Mouse (Mus musculus): ENCODE results near the gene Cnn3. TPM values are rescaled to one million over a fixed set of nuclear protein-coding genes. Genes with fewer than 3 reads are reported as not detected.

The Cnn3 gene
- total RNA-seq, 4 experiments from 2014 or later: 69.4 to 104 (median 78.6) TPM

GRCm38 (mm10) chr3:121449527-121449926 is 23.2 kb downstream of the Cnn3 start:
- no peak for DNase-seq (ENCODE audit: low spot score in 2 of 2)

- no peak for DNase-seq (ENCODE audit: low spot score in 2 of 2)
Observed at GRCm38 (mm10) chr3:121451404-121451803, 25.1 kb downstream of the Cnn3 start.

GRCm38 (mm10) chr3:121458545-121459492 is 32.5 kb downstream of the Cnn3 start:
- DNase-seq (ENCODE audit: low spot score in 2 of 2): no peak

- DNase-seq (ENCODE audit: low spot score in 2 of 2): no peak
Observed at GRCm38 (mm10) chr3:121460473-121461193, 34.3 kb downstream of the Cnn3 start.

GRCm38 (mm10) chr3:121461477-121461876 is 35.2 kb downstream of the Cnn3 start:
- DNase-seq (ENCODE audit: low spot score in 2 of 2): no peak

- DNase-seq (ENCODE audit: low spot score in 2 of 2): no peak
Observed at GRCm38 (mm10) chr3:121462782-121463181, 36.5 kb downstream of the Cnn3 start.

GRCm38 (mm10) chr3:121464733-121465305 is 38.5 kb downstream of the Cnn3 start:
- DNase-seq (ENCODE audit: low spot score in 2 of 2): no peak

- DNase-seq (ENCODE audit: low spot score in 2 of 2): no peak
Observed at GRCm38 (mm10) chr3:121465795-121466194, 39.5 kb downstream of the Cnn3 start.

GRCm38 (mm10) chr3:121467094-121467552 is 40.8 kb downstream of the Cnn3 start:
- no peak for DNase-seq (ENCODE audit: low spot score in 2 of 2)

- no peak for DNase-seq (ENCODE audit: low spot score in 2 of 2)
Observed at GRCm38 (mm10) chr3:121468136-121468535, 41.8 kb downstream of the Cnn3 start.

GRCm38 (mm10) chr3:121469185-121469975 is 43.1 kb downstream of the Cnn3 start:
- DNase-seq (ENCODE audit: low spot score in 2 of 2): no peak

GRCm38 (mm10) chr3:121471703-121472102 is 45.4 kb downstream of the Cnn3 start:
- no peak for DNase-seq (ENCODE audit: low spot score in 2 of 2)

GRCm38 (mm10) chr3:121474738-121475137 is 48.4 kb downstream of the Cnn3 start:
- no peak for DNase-seq (ENCODE audit: low spot score in 2 of 2)

- no peak for DNase-seq (ENCODE audit: low spot score in 2 of 2)
Observed at GRCm38 (mm10) chr3:121480030-121480960, 54.0 kb downstream of the Cnn3 start.

GRCm38 (mm10) chr3:121480961-121481436 is 54.7 kb downstream of the Cnn3 start:
- DNase-seq (ENCODE audit: low spot score in 2 of 2): peak in 1 of 2 experiments; percentile 20

- no peak for DNase-seq (ENCODE audit: low spot score in 2 of 2)
Observed at GRCm38 (mm10) chr3:121481564-121481963, 55.3 kb downstream of the Cnn3 start.

- DNase-seq (ENCODE audit: low spot score in 2 of 2): peak in 1 of 2 experiments; percentile 28
Observed at GRCm38 (mm10) chr3:121483266-121484161, 57.2 kb downstream of the Cnn3 start.

GRCm38 (mm10) chr3:121485201-121485600 is 58.9 kb downstream of the Cnn3 start:
- no peak for DNase-seq (ENCODE audit: low spot score in 2 of 2)

All from left cerebral cortex, adult 8-10 months (tissue).